Mouse (Mus musculus) limb, embryonic 13.5 days (tissue): ENCODE results near the gene Gm20479. TPM values are rescaled to one million over a fixed set of nuclear protein-coding genes. Genes with fewer than 3 reads are reported as not detected.

ENCODE experiments used
- ATAC-seq: fragments of 200-750 bp; cut with Nextera tagmentation; 2 replicates; pipeline ENCODE4 v1.8.0; 2017; ENCODE audit warnings: low read depth, moderate number of reproducible peaks, moderate TSS enrichment; ENCODE audit not compliant: low FRiP score
- H3K27ac ChIP-seq: fragments of 300-500 bp; sonication (generic); 2 replicates; pipeline ENCODE4 v1.5.1; 2015; ENCODE audit warnings: inconsistent platforms, mild to moderate bottlenecking, moderate library complexity
- H3K27me3 ChIP-seq: fragments of 300-500 bp; sonication (generic); 2 replicates; pipeline ENCODE4 v1.6.1; 2015; ENCODE audit warnings: mild to moderate bottlenecking, inconsistent platforms
- H3K36me3 ChIP-seq: fragments of 300-500 bp; sonication (generic); 2 replicates; pipeline ENCODE4 v1.6.1; 2015; ENCODE audit warnings: inconsistent platforms, mild to moderate bottlenecking, moderate library complexity
- H3K4me1 ChIP-seq: fragments of 300-500 bp; sonication (generic); 2 replicates; pipeline ENCODE4 v1.6.1; 2015; ENCODE audit warnings: inconsistent platforms
- H3K4me2 ChIP-seq: fragments of 300-500 bp; sonication (generic); replicated peaks from 2 replicates; pipeline ENCODE4 v1.6.1; 2015; ENCODE audit warnings: inconsistent platforms, mild to moderate bottlenecking, moderate library complexity
- H3K4me3 ChIP-seq: fragments of 300-500 bp; sonication (generic); 2 replicates; pipeline ENCODE4 v1.5.1; 2015; ENCODE audit warnings: moderate library complexity, mild to moderate bottlenecking, inconsistent platforms
- H3K9ac ChIP-seq: fragments of 300-500 bp; sonication (generic); 2 replicates; pipeline ENCODE4 v1.6.1; 2015; ENCODE audit warnings: mild to moderate bottlenecking, inconsistent platforms
- H3K9me3 ChIP-seq: fragments of 300-500 bp; sonication (generic); 2 replicates; pipeline ENCODE4 v1.6.1; 2016; ENCODE audit warnings: inconsistent platforms
- WGBS: fragments of 180-500 bp; shearing (Covaris S2); methylation state at CpG from one replicate; pipeline ENCODE4 v1.1.7; 2015; 5-methylcytosine and 5-hydroxymethylcytosine counted together
- polyA plus RNA-seq: library from polyadenylated mRNA; unstranded; fragments of >200 nt; fragmentation: Nextera tagmentation; extraction: Ambion mirVana; gene quantifications from 2 replicates; pipeline ENCODE4 v1.2.1, GENCODE M21; 2015

Gene Gm20479
- polyA plus RNA-seq, 1 experiment from 2014 or later = not detected

DNA sequence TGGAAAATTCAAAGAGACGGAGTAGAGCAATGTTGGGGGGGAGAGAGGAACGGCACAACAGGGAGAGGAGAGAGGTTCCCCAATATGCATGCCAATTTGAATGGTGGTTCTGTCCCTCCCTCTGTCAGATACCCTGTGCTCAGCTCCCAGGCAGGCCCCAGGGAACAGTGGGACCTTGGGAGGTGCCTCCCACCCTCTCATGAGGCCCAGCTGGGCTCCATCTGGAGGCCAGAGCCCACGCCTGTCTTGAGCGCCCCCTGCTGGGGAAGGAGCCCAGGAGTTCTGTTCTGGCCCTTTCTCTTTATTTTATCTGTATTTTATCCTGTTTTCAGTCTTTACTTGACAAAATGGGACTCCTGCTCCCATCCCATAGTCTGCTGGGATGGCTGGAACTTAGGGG lies 27.5 kb upstream of the Gm20479 start:
- Histone ChIP-seq H3K4me2 (no peak overlapping the region), H3K27ac (no peak overlapping the region), H3K27me3 (peaks cover 21% of the 10 kb centered on the region), H3K4me1 (0 out of 2 replicates have a peak, but pooled peaks cover 2% of the 10 kb centered on the region), H3K4me3 (no peak overlapping the region), H3K9me3 (no peaks in the 10 kb centered on the region), H3K9ac (no peak overlapping the region), H3K36me3 (no peaks in the 10 kb centered on the region)
- ATAC-seq = no peak
- WGBS = 22% methylated on average over 4 of the region's 4 CpGs

DNA sequence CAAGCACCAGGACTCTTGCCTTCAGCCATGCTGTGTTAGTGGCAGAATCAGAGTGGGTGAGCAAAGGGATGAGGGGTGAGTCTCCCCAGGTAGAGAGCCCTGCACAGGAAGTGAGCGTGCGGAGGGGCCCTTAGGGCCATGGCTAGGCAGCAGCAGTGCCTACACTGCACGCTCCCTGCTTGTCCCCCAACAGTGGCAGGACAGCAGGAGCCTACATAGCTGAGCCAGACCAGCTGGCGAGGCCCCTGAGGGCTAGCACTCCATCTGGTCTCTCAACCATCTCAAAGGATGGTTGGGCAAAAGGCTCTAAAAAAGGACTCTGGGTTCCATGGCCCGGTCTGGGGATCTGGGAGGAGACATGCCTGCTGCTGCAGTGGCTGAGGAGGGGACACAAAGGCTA lies 26.9 kb upstream of the Gm20479 start:
- no peak for ATAC-seq
- Histone ChIP-seq H3K27me3 (peaks cover 27% of the 10 kb centered on the region), H3K9ac (no peak overlapping the region), H3K36me3 (no peaks in the 10 kb centered on the region), H3K9me3 (no peaks in the 10 kb centered on the region), H3K27ac (no peak overlapping the region), H3K4me1 (0 out of 2 replicates have a peak, but pooled peaks cover 2% of the 10 kb centered on the region), H3K4me2 (no peak overlapping the region), H3K4me3 (no peak overlapping the region)
- 70% methylated on average over 5 of the region's 5 CpGs for WGBS

GRCm38 (mm10) chr7:27383233-27383632 lies 26.0 kb upstream of the Gm20479 start:
- H3K4me3 ChIP-seq = no peak overlapping the region
- H3K9me3 ChIP-seq = no peaks in the 10 kb centered on the region
- H3K4me2 ChIP-seq = no peak overlapping the region
- ATAC-seq = no peak
- peaks cover 36% of the 10 kb centered on the region for H3K27me3 ChIP-seq
- H3K36me3 ChIP-seq = no peaks in the 10 kb centered on the region
- WGBS = 80% methylated on average over 1 of the region's 1 CpGs
- H3K9ac ChIP-seq = no peak overlapping the region
- H3K4me1 ChIP-seq = 0 out of 2 replicates have a peak, but pooled peaks cover 2% of the 10 kb centered on the region
- H3K27ac ChIP-seq = no peak overlapping the region

DNA sequence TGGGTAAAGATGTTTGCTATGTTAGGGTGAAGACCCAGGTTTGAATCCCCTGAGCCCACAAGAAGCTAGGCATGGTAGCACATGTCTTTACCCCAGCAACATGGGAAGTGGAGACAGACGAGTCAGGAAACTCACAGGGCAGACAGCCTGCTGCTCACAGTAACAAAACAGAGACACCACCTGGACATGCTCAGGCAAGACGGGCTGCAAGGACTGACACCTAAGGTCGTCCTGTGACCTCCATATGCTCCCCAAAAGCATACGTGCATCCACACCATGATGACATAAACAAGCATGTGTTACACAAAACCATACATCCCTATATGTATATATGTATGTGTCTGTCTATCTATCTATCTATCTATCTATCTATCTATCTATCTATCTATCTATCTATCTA lies 24.3 kb upstream of the Gm20479 start:
- Histone ChIP-seq H3K36me3 (no peaks in the 10 kb centered on the region), H3K4me3 (no peak overlapping the region), H3K4me2 (no peak overlapping the region), H3K4me1 (0 out of 2 replicates have a peak, but pooled peaks cover 2% of the 10 kb centered on the region), H3K27me3 (peaks cover 51% of the 10 kb centered on the region), H3K9me3 (no peaks in the 10 kb centered on the region), H3K9ac (no peak overlapping the region), H3K27ac (no peak overlapping the region)
- ATAC-seq = no peak
- WGBS = 53% methylated on average over 4 of the region's 4 CpGs

DNA sequence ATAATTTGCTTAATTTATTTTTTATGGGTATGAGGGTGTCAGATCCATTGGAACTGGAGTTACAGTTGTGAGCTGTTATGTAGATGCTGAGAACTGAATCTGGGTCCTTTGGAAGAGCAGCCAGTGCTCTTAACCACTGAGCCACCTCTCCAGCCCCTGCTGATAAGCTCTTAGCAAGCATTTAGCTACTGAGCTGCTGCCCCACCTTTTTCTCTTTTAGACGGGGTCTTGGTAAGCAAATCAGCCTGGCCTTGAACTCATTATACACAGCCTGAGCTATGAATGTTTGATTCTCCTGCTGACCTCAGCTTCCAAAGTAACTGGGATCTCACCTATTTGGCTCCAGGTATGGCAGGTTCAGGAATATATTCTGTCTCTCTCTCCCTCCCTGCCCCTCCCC lies 23.8 kb upstream of the Gm20479 start:
- 0 out of 2 replicates have a peak, but pooled peaks cover 2% of the 10 kb centered on the region for H3K4me1 ChIP-seq
- H3K27ac ChIP-seq = no peak overlapping the region
- 26% methylated on average over 1 of the region's 1 CpGs for WGBS
- peaks cover 56% of the 10 kb centered on the region for H3K27me3 ChIP-seq
- H3K9me3 ChIP-seq = no peaks in the 10 kb centered on the region
- H3K9ac ChIP-seq = no peak overlapping the region
- H3K4me2 ChIP-seq = no peak overlapping the region
- no peak for ATAC-seq
- H3K36me3 ChIP-seq = no peaks in the 10 kb centered on the region
- no peak overlapping the region for H3K4me3 ChIP-seq

DNA sequence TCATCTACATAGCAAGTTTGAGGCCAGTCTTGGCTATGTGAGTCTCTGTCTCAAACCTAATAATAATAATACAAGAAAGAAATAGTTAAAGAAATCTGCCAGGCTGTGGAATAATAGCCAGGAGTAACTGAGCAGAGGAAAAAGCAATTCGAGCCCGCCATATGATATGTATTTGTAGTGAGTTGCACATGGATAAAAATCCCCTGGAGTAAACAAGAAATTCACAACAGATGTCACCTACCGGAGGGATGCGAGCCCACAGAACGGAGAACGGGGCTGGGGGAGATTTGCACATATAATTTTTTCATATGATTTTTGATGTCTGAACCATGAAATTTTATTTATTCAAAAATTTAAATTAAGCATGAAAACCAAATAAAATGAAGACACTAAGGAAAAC lies 22.6 kb upstream of the Gm20479 start:
- ATAC-seq = no peak
- WGBS = 46% methylated on average over 6 of the region's 6 CpGs
- no peak overlapping the region for H3K4me3 ChIP-seq
- 0 out of 2 replicates have a peak, but pooled peaks cover 6% of the 10 kb centered on the region for H3K4me1 ChIP-seq
- H3K9me3 ChIP-seq = no peaks in the 10 kb centered on the region
- peaks cover 66% of the 10 kb centered on the region for H3K27me3 ChIP-seq
- no peaks in the 10 kb centered on the region for H3K36me3 ChIP-seq
- H3K4me2 ChIP-seq = no peak overlapping the region
- no peak overlapping the region for H3K9ac ChIP-seq
- H3K27ac ChIP-seq = no peak overlapping the region

- no peak overlapping the region for H3K4me2 ChIP-seq
- H3K4me1 ChIP-seq = 0 out of 2 replicates have a peak, but pooled peaks cover 4% of the 10 kb centered on the region
- H3K4me3 ChIP-seq = no peak overlapping the region
- H3K36me3 ChIP-seq = no peaks in the 10 kb centered on the region
- ATAC-seq = no peak
- no peaks in the 10 kb centered on the region for H3K9me3 ChIP-seq
- 20% methylated on average over 4 of the region's 4 CpGs for WGBS
- peaks cover 74% of the 10 kb centered on the region for H3K27me3 ChIP-seq
- H3K9ac ChIP-seq = no peak overlapping the region
- H3K27ac ChIP-seq = no peak overlapping the region
Measured at GRCm38 (mm10) chr7:27378431-27378830, 21.2 kb upstream of the Gm20479 start.

DNA sequence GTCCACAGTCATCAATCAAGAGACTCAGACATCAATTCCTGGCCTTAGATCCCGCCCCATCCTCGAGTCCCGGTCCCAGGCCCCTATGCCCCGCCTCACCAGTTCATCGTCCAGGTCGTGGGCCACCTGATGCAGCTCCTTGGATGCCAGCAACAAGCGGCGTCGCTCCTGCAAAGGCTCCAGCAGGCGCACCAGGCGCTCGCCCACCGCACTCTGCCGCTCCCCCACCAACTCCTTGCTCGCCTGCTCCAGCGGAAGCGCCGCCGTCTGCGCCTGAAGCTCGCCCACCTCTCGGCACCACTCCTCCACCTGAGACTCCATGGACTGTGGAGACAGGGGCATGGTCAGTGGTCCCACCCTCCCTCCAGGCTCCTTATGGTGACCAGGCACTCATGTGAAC lies 18.1 kb upstream of the Gm20479 start:
- Histone ChIP-seq H3K9me3 (peaks cover 2% of the 10 kb centered on the region), H3K4me3 (peak overlapping the region; percentile 12; the same call in 1 of the 2 replicates), H3K27ac (no peak overlapping the region), H3K27me3 (peaks cover 95% of the 10 kb centered on the region), H3K4me2 (peak overlapping the region; percentile 37; the same call in 1 of the 2 replicates), H3K4me1 (peaks cover 7% of the 10 kb centered on the region; the same call in 1 of the 2 replicates), H3K9ac (peak overlapping the region; percentile 25; the same call in 1 of the 2 replicates), H3K36me3 (no peaks in the 10 kb centered on the region)
- ATAC-seq = no peak
- under 1% methylated on average over 22 of the region's 22 CpGs for WGBS

DNA sequence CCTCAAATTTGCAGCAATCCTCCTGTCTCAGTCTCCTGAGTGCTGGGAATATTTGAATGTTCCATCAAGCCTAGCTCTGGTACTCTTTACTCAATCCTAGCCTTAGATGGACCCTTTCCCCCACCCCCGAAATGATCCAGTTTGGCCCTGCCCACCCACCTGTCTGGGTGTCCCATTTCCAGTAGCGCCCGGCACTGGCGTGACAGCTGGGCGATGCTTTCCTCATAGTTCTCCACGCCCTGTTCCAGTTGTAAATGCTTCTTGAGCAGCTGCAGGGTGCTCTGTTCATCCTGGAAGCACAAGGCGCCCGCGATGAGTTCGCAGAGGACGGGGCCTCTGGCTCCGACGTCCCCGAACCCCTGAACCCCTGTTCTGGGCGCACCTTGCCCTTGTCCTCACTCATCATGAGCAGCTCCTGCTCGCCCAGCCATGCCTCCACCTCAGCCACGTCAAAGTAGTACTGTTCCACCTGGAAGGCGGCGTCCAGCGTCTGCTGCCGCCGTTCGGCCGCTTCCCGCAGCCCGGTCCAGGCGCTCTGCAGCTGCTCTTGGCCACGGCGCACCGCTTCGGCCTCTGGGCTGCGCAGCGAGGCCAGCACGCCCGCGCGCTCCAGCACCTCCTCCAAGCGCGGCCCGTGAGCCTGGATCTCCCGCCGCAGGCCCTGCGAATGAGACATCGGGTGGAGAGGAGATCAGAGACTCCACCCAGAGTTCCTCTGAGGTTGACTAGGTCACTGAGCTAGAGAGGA lies 14.7 kb upstream of the Gm20479 start:
- no peak overlapping the region for H3K9ac ChIP-seq
- peaks cover 9% of the 10 kb centered on the region for H3K9me3 ChIP-seq
- peak; percentile 45 for ATAC-seq
- H3K4me3 ChIP-seq = peak overlapping the region; percentile 26
- peak overlapping the region; percentile 52 for H3K4me2 ChIP-seq
- peaks cover 97% of the 10 kb centered on the region for H3K27me3 ChIP-seq
- H3K36me3 ChIP-seq = no peaks in the 10 kb centered on the region
- H3K27ac ChIP-seq = peak overlapping the region; percentile 58; the same call in 1 of the 2 replicates
- WGBS = 5% methylated on average over 44 of the region's 44 CpGs
- H3K4me1 ChIP-seq = peaks cover 16% of the 10 kb centered on the region; the same call in 1 of the 2 replicates

- H3K4me2 ChIP-seq = no peak overlapping the region
- WGBS = 83% methylated on average over 19 of the region's 19 CpGs
- H3K4me1 ChIP-seq = peaks cover 18% of the 10 kb centered on the region; the same call in 1 of the 2 replicates
- H3K27me3 ChIP-seq = peaks cover 100% of the 10 kb centered on the region
- no peak overlapping the region for H3K27ac ChIP-seq
- H3K9ac ChIP-seq = no peak overlapping the region
- H3K4me3 ChIP-seq = no peak overlapping the region
- no peaks in the 10 kb centered on the region for H3K36me3 ChIP-seq
- no peak for ATAC-seq
- H3K9me3 ChIP-seq = peaks cover 9% of the 10 kb centered on the region
Measured at GRCm38 (mm10) chr7:27369111-27369510, 11.9 kb upstream of the Gm20479 start.

- Histone ChIP-seq H3K27me3 (peaks cover 100% of the 10 kb centered on the region), H3K27ac (no peak overlapping the region), H3K9me3 (peaks cover 9% of the 10 kb centered on the region), H3K4me2 (peak overlapping the region; percentile 56), H3K9ac (no peak overlapping the region), H3K4me1 (peaks cover 21% of the 10 kb centered on the region; the same call in 1 of the 2 replicates), H3K36me3 (no peaks in the 10 kb centered on the region), H3K4me3 (peak overlapping the region; percentile 30)
- ATAC-seq = 0 out of 2 replicates have a peak, but pooled peaks have one; percentile 3
- whole genome bisulfite sequencing = 13% methylated on average over 11 of the region's 11 CpGs
Measured at GRCm38 (mm10) chr7:27367976-27368375, 10.8 kb upstream of the Gm20479 start.

DNA sequence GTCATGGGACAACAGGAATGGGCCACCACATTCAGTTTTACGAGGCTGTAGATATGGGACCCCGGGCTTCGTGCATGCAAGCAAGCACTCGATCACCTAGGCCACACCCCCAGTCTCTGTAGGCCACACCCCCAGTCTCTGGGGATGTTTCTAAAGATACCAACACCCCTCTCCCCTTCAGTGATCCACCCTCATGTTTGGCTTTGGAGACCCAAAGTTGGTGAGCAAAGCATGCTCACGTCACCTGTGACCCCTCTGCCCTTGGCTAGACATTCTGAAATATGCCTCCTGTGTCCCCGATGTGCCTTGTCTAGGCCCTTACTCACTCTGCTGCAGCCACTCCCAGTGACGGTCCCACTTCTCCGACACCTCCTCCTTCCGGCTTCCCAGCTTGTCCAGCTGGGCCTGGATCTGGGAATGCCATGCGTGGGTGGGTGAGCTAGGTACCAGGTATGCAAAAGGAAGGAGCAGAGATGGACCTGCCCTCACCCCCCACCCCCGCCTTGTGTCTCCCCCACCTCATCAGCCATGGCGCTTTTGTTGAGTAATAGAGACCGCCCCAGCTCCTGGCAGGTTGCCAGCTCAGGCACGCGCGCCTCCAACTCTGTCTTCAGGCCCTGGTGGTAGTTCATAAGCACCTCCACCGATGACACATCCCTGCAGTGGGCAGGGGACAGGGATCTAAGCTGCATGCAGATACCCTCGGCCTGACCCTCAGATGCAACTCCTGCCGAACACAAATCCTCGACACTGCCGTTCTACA lies 9.0 kb upstream of the Gm20479 start:
- peaks cover 93% of the 10 kb centered on the region for H3K27me3 ChIP-seq
- H3K4me3 ChIP-seq = no peak overlapping the region
- H3K27ac ChIP-seq = no peak overlapping the region
- no peak overlapping the region for H3K9ac ChIP-seq
- WGBS = 39% methylated on average over 21 of the region's 21 CpGs
- no peaks in the 10 kb centered on the region for H3K36me3 ChIP-seq
- H3K4me2 ChIP-seq = no peak overlapping the region
- no peak for ATAC-seq
- H3K9me3 ChIP-seq = peaks cover 9% of the 10 kb centered on the region
- H3K4me1 ChIP-seq = peaks cover 17% of the 10 kb centered on the region; the same call in 1 of the 2 replicates
